Mouse (Mus musculus) liver, adult 2 months (tissue): ENCODE results near the gene Cmtm7.

Experiments used
- CTCF ChIP-seq: fragments of 200-500 bp; IDR thresholded peaks from 2 replicates; pipeline ENCODE4 v1.5.1; 2011; ENCODE audit warnings: low read depth, low read length, control low read depth
- POLR2A ChIP-seq: fragments of 200-500 bp; IDR thresholded peaks from 2 replicates; pipeline ENCODE4 v1.6.1; 2011; ENCODE audit warnings: low read length, control low read depth; ENCODE audit not compliant: insufficient read depth; ENCODE audit errors: extremely low read depth

DNA sequence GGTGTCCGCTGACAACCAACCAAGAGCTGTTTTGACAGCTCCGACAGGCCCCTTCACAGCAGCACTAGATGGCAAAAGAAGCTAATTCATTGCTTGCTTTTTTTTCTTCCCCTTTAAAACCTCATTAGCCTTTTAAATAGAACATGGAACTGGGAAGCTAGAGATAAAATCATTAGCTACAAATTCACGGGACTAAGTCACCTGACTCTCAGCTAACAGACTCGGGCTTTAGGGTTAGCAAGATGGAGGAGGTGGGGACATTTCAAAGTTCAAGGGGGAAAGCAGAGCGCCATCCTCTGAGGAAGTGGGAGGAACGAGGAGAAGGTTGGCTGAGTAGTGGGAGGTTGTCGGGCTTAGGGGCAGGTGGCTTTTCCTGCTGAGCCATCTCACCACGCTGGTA, 25.6 kb upstream of the Cmtm7 start:
- TF ChIP-seq CTCF, result no peak
- no peak for TF ChIP-seq POLR2A
